Mouse (Mus musculus): ENCODE measurements around the gene Dnajc8.

GRCm38 (mm10) chr4:132507210-132507609, 28.1 kb upstream of the Dnajc8 start:
- TF ChIP-seq CTCF (IDR thresholded peaks at IDR 0.05; ENCODE audit: low read depth, low read length) (no peak), GATA1 (IDR thresholded peaks at IDR 0.05; ENCODE audit: borderline replicate concordance, low read length) (no peak), POLR2AphosphoS5 (IDR thresholded peaks at IDR 0.05; ENCODE audit: insufficient replicate concordance, low read depth, low read length) (no peak), TAL1 (conservative IDR thresholded peaks at IDR 0.05; ENCODE audit: low read depth, low read length) (no peak)

Data from G1E (cell line).